Mouse (Mus musculus): ENCODE measurements around the gene Col4a1. TPM values are rescaled to one million over a fixed set of nuclear protein-coding genes. Genes with fewer than 3 reads are reported as not detected.
A peak's percentile ranks its signal among the peaks of the same experiment; 100 is the strongest.

Gene Col4a1
- 147 and 176 TPM in 2 replicates for polyA plus RNA-seq (2016; fragmentation: Nextera tagmentation; extraction: Ambion mirVana)

- Histone ChIP-seq H3K9ac (replicated peaks) (peak within 1 kb of the TSS; percentile 64), H3K27ac (replicated peaks) (peak within 1 kb of the TSS; percentile 39; the same call in 1 of the 2 replicates), H3K27me3 (peaks cover 88% of the 10 kb centered on the region), H3K4me3 (peak within 1 kb of the TSS; percentile 62), H3K9me3 (no peaks in the 10 kb centered on the region), H3K4me1 (peaks cover 26% of the 10 kb centered on the region), H3K36me3 (no peaks in the 10 kb centered on the region), H3K4me2 (replicated peaks) (peak within 1 kb of the TSS; percentile 94)
- under 1% methylated on average over 84 of the region's 87 CpGs for WGBS
- ATAC-seq (ENCODE audit: low FRiP score, low read depth) = peak; percentile 46
These were observed at the start of gene Col4a1, which contains the start of gene Col4a2 for GRCm38 (mm10) chr8:11312349-11313175. Gene Col4a1 (minus strand): TSS chr8:11312826. Gene Col4a2 (plus strand): TSS chr8:11312805.

DNA sequence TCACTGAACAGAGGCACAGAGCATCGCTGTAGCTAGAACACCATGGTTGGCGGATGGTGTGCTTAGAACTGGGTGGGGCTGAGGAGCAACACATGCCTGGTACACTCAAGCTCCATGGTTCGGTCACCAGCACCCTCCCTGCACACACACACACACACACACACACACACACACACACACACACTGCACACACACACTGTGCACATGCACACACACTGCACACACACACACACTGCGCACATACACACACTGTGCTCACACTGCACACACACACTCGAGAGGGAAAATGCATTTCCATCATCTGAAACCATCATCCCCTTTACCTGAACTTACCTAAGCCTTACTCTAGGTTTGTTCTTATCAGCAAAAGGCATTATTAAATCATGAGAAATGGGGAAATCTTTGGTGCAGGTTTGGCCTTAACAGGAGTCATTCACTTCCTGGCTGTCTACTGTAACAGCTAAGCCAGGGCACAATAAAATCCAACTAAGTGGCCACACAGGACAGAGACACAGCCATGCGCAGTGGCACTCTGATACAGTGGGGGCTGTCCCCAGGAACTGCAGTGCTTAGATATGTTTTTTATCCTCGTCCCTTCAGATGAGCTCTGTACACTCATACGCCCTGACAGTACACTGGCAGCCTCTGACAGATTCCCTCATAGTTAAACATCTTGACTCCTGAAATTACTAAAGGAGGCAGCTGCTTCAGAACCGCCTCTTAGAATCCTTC lies 49.1 kb upstream of the Col4a1 start:
- no peak overlapping the region for H3K4me3 ChIP-seq
- no peaks in the 10 kb centered on the region for H3K9me3 ChIP-seq
- ATAC-seq (ENCODE audit: low FRiP score, low read depth) = 0 out of 2 replicates have a peak, but pooled peaks have one; percentile 49
- no peaks in the 10 kb centered on the region for H3K36me3 ChIP-seq
- H3K4me2 ChIP-seq (replicated peaks) = 0 out of 2 replicates have a peak overlapping the region, but pooled peaks have one; percentile 2
- 0 out of 2 replicates have a peak overlapping the region, but pooled peaks have one; percentile 49 for H3K27ac ChIP-seq (replicated peaks)
- no peak overlapping the region for H3K9ac ChIP-seq (replicated peaks)
- peaks cover 31% of the 10 kb centered on the region for H3K4me1 ChIP-seq
- H3K27me3 ChIP-seq = peaks cover 2% of the 10 kb centered on the region; the same call in 1 of the 2 replicates
- WGBS = 66% methylated on average over 9 of the region's 9 CpGs

DNA sequence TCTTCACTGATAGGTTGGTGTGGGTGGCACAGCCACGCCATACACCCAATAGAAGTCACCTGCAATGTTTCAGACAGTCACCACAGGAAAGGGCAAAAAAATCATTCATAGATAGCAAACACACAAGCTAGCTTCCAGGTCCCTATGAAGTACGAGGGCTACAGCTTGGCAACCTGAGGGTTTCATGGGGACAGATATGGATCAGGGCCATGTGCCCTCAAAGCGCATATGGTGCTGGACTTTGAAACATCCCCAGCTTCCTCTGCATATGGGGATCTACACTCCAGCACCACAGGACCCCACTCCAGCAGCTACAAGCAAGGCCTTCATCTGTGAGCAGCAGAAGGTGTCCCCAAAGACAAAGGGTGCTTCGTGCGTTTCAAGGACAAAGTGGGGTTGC lies 47.2 kb upstream of the Col4a1 start:
- H3K4me3 ChIP-seq = no peak overlapping the region
- H3K27ac ChIP-seq (replicated peaks) = no peak overlapping the region
- H3K27me3 ChIP-seq = no peaks in the 10 kb centered on the region; the same call in 1 of the 2 replicates
- H3K4me2 ChIP-seq (replicated peaks) = no peak overlapping the region
- no peak for ATAC-seq (ENCODE audit: low FRiP score, low read depth)
- WGBS = 89% methylated on average over 5 of the region's 5 CpGs
- H3K4me1 ChIP-seq = peaks cover 31% of the 10 kb centered on the region
- no peaks in the 10 kb centered on the region for H3K36me3 ChIP-seq
- 0 out of 2 replicates have a peak, but pooled peaks cover 2% of the 10 kb centered on the region for H3K9me3 ChIP-seq
- no peak overlapping the region for H3K9ac ChIP-seq (replicated peaks)

DNA sequence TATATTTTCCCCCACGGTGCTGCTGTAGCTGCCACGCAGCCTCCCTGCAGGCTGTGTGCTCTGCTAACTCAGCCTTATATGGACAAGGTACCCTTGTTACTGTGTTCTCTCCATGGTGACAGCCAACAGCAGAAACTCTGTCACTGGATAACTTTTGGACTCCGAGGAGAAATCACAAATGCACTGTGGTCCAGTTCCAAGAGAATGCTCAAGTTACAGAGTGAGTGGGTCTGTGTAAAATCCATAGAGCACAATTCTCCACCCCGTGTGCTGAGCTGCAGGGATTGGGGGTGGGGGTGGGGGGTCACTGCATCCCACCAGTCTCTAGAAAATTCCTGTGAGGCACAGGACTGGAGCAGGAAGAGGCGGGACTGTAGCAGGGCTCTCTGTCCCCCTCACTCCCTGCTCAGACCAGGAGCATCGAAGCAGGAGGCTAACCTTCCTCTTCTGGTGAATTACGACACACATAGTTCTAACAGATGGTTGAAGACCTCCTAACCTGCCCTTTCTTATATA lies 45.4 kb upstream of the Col4a1 start:
- no peaks in the 10 kb centered on the region; the same call in 1 of the 2 replicates for H3K27me3 ChIP-seq
- WGBS = 71% methylated on average over 7 of the region's 7 CpGs
- H3K27ac ChIP-seq (replicated peaks) = no peak overlapping the region
- H3K9me3 ChIP-seq = 0 out of 2 replicates have a peak, but pooled peaks cover 2% of the 10 kb centered on the region
- H3K4me1 ChIP-seq = peaks cover 22% of the 10 kb centered on the region
- no peaks in the 10 kb centered on the region for H3K36me3 ChIP-seq
- H3K4me3 ChIP-seq = no peak overlapping the region
- ATAC-seq (ENCODE audit: low FRiP score, low read depth) = no peak
- H3K4me2 ChIP-seq (replicated peaks) = no peak overlapping the region
- H3K9ac ChIP-seq (replicated peaks) = no peak overlapping the region

- H3K36me3 ChIP-seq = no peaks in the 10 kb centered on the region
- no peak overlapping the region for H3K4me3 ChIP-seq
- no peak overlapping the region for H3K27ac ChIP-seq (replicated peaks)
- no peak overlapping the region for H3K9ac ChIP-seq (replicated peaks)
- ATAC-seq (ENCODE audit: low FRiP score, low read depth) = no peak
- H3K4me2 ChIP-seq (replicated peaks) = no peak overlapping the region
- WGBS = 86% methylated on average over 8 of the region's 8 CpGs
- no peaks in the 10 kb centered on the region; the same call in 1 of the 2 replicates for H3K27me3 ChIP-seq
- 0 out of 2 replicates have a peak, but pooled peaks cover 2% of the 10 kb centered on the region for H3K9me3 ChIP-seq
- H3K4me1 ChIP-seq = peaks cover 10% of the 10 kb centered on the region
These were observed 44.1 kb upstream of the Col4a1 start for GRCm38 (mm10) chr8:11356776-11357175.

GRCm38 (mm10) chr8:11355900-11356299 lies 43.3 kb upstream of the Col4a1 start:
- WGBS = 93% methylated on average over 3 of the region's 3 CpGs

DNA sequence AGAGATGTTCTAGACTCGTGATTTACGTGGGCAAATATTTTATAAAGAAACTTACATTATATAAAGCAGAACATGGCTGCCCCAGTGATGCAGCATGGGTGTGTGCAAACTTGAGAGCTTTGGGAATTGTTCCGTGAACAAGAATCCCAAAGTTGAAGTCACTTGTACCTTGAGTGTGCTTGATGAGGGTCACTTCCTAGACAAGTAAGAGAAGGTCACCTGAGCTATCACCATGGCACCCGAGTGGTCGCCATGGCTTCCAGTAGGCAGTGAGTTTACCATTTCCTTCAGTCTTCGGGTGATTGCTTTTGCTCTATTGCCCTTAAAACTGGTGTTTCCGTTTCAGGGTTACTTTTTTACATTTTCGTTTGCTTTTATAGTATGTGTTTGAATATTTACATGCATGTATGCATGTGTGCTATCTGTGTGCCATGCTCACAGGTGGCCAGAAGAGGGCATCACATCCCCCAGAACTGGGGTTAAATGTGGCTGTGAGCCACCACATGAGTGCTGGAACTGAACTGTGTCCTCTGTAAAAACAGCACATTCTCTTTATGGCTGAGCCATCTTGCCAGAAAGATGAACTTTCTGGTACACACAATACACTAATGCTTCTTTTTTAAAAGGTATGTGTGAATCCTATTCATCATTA lies 42.3 kb upstream of the Col4a1 start:
- Histone ChIP-seq H3K36me3 (no peaks in the 10 kb centered on the region), H3K4me1 (no peaks in the 10 kb centered on the region), H3K9me3 (0 out of 2 replicates have a peak, but pooled peaks cover 2% of the 10 kb centered on the region), H3K9ac (replicated peaks) (no peak overlapping the region), H3K4me2 (replicated peaks) (no peak overlapping the region), H3K27me3 (no peaks in the 10 kb centered on the region; the same call in 1 of the 2 replicates), H3K4me3 (no peak overlapping the region), H3K27ac (replicated peaks) (no peak overlapping the region)
- 89% methylated on average over 8 of the region's 8 CpGs for WGBS
- ATAC-seq (ENCODE audit: low FRiP score, low read depth) = no peak

More at GRCm38 (mm10) chr8:11355900-11356299, 43.3 kb upstream of the Col4a1 start:
- Histone ChIP-seq H3K27ac (replicated peaks) (no peak overlapping the region), H3K4me2 (replicated peaks) (no peak overlapping the region), H3K36me3 (no peaks in the 10 kb centered on the region), H3K9ac (replicated peaks) (no peak overlapping the region), H3K4me1 (0 out of 2 replicates have a peak, but pooled peaks cover 4% of the 10 kb centered on the region), H3K27me3 (no peaks in the 10 kb centered on the region; the same call in 1 of the 2 replicates), H3K4me3 (no peak overlapping the region), H3K9me3 (0 out of 2 replicates have a peak, but pooled peaks cover 2% of the 10 kb centered on the region)
- no peak for ATAC-seq (ENCODE audit: low FRiP score, low read depth)

GRCm38 (mm10) chr8:11352514-11352913 lies 39.9 kb upstream of the Col4a1 start:
- 82% methylated on average over 11 of the region's 11 CpGs for WGBS
- Histone ChIP-seq H3K9ac (replicated peaks) (no peak overlapping the region), H3K9me3 (0 out of 2 replicates have a peak, but pooled peaks cover 2% of the 10 kb centered on the region), H3K27ac (replicated peaks) (no peak overlapping the region), H3K27me3 (no peaks in the 10 kb centered on the region; the same call in 1 of the 2 replicates), H3K4me1 (no peaks in the 10 kb centered on the region), H3K4me2 (replicated peaks) (no peak overlapping the region), H3K36me3 (no peaks in the 10 kb centered on the region), H3K4me3 (no peak overlapping the region)
- no peak for ATAC-seq (ENCODE audit: low FRiP score, low read depth)

DNA sequence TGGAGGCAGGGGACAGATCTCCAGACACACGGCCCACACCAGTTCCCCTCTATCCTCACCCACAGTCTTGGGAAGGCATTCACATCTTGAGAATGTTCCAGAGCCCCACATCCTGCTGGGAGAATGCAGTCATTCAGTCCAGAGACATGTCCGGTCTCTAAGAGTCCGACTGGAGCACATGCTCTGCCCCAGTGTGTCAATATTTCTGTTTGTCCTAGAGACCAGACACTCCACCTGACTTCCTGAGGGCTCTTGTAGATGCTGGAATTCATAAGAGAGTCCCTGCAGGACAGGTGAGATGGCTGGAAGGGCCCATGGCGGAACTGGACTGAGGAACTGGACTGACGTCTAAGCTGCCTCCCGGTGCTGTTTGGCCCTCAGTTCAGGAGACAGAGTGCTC lies 38.7 kb upstream of the Col4a1 start:
- 88% methylated on average over 6 of the region's 6 CpGs for WGBS
- ATAC-seq (ENCODE audit: low FRiP score, low read depth) = no peak
- Histone ChIP-seq H3K9me3 (0 out of 2 replicates have a peak, but pooled peaks cover 2% of the 10 kb centered on the region), H3K36me3 (no peaks in the 10 kb centered on the region), H3K27me3 (no peaks in the 10 kb centered on the region), H3K4me3 (no peak overlapping the region), H3K27ac (replicated peaks) (no peak overlapping the region), H3K9ac (replicated peaks) (no peak overlapping the region), H3K4me1 (no peaks in the 10 kb centered on the region), H3K4me2 (replicated peaks) (no peak overlapping the region)

GRCm38 (mm10) chr8:11348622-11349021 lies 36.0 kb upstream of the Col4a1 start:
- WGBS = 92% methylated on average over 11 of the region's 11 CpGs
- no peaks in the 10 kb centered on the region for H3K36me3 ChIP-seq
- no peak overlapping the region for H3K27ac ChIP-seq (replicated peaks)
- no peak overlapping the region for H3K4me3 ChIP-seq
- H3K9ac ChIP-seq (replicated peaks) = no peak overlapping the region
- no peak for ATAC-seq (ENCODE audit: low FRiP score, low read depth)
- H3K4me2 ChIP-seq (replicated peaks) = no peak overlapping the region
- H3K4me1 ChIP-seq = no peaks in the 10 kb centered on the region
- H3K9me3 ChIP-seq = no peaks in the 10 kb centered on the region
- no peaks in the 10 kb centered on the region for H3K27me3 ChIP-seq

- H3K4me1 ChIP-seq = no peaks in the 10 kb centered on the region
- no peak for ATAC-seq (ENCODE audit: low FRiP score, low read depth)
- no peak overlapping the region for H3K9ac ChIP-seq (replicated peaks)
- H3K9me3 ChIP-seq = no peaks in the 10 kb centered on the region
- H3K27ac ChIP-seq (replicated peaks) = no peak overlapping the region
- H3K27me3 ChIP-seq = no peaks in the 10 kb centered on the region
- no peaks in the 10 kb centered on the region for H3K36me3 ChIP-seq
- no peak overlapping the region for H3K4me3 ChIP-seq
- no peak overlapping the region for H3K4me2 ChIP-seq (replicated peaks)
- 83% methylated on average over 9 of the region's 9 CpGs for WGBS
These were observed 35.1 kb upstream of the Col4a1 start for GRCm38 (mm10) chr8:11347699-11348098.

Measured in midbrain, embryonic 12.5 days (tissue).